Mouse (Mus musculus): ENCODE measurements around the gene Ifitm10. TPM values are rescaled to one million over a fixed set of nuclear protein-coding genes. Genes with fewer than 3 reads are reported as not detected.
"Not testable (repeated sequence)": the region's sequence is repeated elsewhere in the genome, so short reads cannot be mapped to it uniquely, and the experiment has no call there.

Gene Ifitm10
- polyA plus RNA-seq, 1 experiment from 2014 or later, result 9.5 TPM

DNA sequence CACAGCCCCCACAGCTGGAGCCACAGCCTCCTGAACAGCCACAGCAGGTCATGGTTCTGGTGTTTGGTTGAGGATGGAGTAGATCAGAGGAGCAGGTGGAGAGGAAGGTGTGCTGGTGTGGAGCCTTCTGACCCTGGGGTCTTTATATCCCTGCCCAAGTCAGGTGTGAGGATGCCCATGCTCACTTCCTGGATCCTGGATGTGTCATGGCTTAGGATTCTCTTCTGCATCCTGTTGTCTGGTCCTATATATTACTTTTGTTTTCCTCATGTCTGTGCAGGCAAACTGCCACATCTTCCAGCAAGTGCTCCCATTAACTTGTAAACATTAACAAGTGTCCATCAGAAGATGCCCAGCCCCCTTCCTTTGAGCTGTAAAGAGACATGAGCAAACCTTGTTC is 76.5 kb downstream of the Ifitm10 start, which contains the start of gene Krtap5-1:
Krtap5-1 (minus strand) TSS at position 101 of the 400 bp plus-strand sequence.
- H3K4me1 ChIP-seq; H3K9ac ChIP-seq; H3K9me3 ChIP-seq; H3K27ac ChIP-seq; H3K4me3 ChIP-seq; H3K27me3 ChIP-seq (replicated peaks); ATAC-seq (replicated peaks); H3K36me3 ChIP-seq (replicated peaks); H3K4me2 ChIP-seq: not testable (repeated sequence)

- H3K9ac ChIP-seq; H3K4me1 ChIP-seq; ATAC-seq (replicated peaks); H3K27ac ChIP-seq; H3K4me2 ChIP-seq; H3K36me3 ChIP-seq (replicated peaks); H3K9me3 ChIP-seq; H3K27me3 ChIP-seq (replicated peaks); H3K4me3 ChIP-seq: not testable (repeated sequence)
- 30% methylated on average over 4 of the region's 4 CpGs for WGBS
Measured at GRCm38 (mm10) chr7:142296108-142296507, 77.4 kb downstream of the Ifitm10 start.

GRCm38 (mm10) chr7:142295418-142295817 is 78.1 kb downstream of the Ifitm10 start:
- Histone ChIP-seq H3K4me2 (no peak overlapping the region), H3K4me3 (no peak overlapping the region), H3K4me1 (no peaks in the 10 kb centered on the region), H3K36me3 (replicated peaks) (no peaks in the 10 kb centered on the region), H3K27ac (no peak overlapping the region), H3K9me3 (no peaks in the 10 kb centered on the region), H3K27me3 (replicated peaks) (no peaks in the 10 kb centered on the region), H3K9ac (no peak overlapping the region)
- no peak for ATAC-seq (replicated peaks)

DNA sequence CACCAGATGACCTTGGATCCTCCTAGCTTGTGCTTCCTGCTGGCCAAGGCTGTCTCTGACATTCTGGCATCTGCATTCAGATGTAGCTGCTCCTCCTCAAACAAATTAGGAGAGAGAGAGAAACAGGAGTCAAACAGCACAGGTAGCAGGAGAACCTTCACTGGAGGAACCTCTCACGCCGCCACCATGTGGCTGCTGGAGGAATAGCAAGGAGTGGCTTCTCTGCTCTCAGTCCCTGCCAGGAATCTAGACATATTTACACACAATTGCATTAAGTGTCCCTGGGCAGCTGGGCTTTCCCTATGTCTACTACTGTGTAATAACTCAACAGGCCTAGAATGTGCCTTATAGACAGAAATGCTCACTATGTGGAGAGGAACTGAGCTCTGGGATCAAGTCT is 79.7 kb downstream of the Ifitm10 start:
- not testable (repeated sequence) for H3K36me3 ChIP-seq (replicated peaks); H3K4me3 ChIP-seq; H3K27me3 ChIP-seq (replicated peaks); H3K9ac ChIP-seq; H3K9me3 ChIP-seq; H3K4me2 ChIP-seq; H3K27ac ChIP-seq; ATAC-seq (replicated peaks); H3K4me1 ChIP-seq
- 0% methylated on average over 2 of the region's 2 CpGs for WGBS

DNA sequence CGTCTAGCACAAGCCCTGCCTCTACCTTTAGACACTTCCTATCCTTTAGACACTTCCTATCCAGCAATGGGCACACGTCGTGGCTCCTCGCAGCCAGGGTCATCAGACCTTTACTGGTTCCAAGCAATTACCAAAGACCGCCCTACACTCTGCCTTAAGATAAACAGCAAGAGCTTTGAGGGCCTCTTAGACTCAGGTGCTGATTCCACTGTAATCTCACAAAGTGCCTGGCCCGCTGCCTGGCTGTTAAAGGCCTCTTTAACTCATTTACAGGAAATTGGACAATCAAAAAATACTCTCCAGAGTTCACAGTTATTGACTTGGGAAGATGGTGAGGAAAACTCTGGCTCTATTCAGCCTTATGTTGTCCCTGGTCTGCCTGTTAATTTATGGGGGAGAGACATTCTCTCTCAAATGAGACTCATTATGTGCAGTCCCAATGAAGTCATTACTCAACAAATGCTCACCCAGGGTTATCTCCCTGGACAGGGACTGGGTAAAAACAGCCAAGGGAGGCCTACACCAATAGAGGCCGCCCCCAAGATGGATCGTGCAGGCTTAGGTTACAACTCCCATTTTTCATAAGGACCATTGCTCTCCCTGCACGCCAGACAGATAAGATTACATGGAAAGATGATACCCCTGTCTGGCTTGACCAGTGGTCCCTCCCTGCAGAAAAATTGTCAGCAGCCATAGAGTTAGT is 87.5 kb downstream of the Ifitm10 start:
- H3K27ac ChIP-seq; H3K36me3 ChIP-seq (replicated peaks); ATAC-seq (replicated peaks); H3K4me3 ChIP-seq; H3K9me3 ChIP-seq; H3K9ac ChIP-seq: not testable (repeated sequence)
- WGBS, result 84% methylated on average over 9 of the region's 9 CpGs
- peaks cover 18% of the 10 kb centered on the region for H3K4me1 ChIP-seq
- peaks cover 16% of the 10 kb centered on the region for H3K27me3 ChIP-seq (replicated peaks)
- H3K4me2 ChIP-seq, result 0 out of 2 replicates have a peak overlapping the region, but pooled peaks have one; percentile 70

DNA sequence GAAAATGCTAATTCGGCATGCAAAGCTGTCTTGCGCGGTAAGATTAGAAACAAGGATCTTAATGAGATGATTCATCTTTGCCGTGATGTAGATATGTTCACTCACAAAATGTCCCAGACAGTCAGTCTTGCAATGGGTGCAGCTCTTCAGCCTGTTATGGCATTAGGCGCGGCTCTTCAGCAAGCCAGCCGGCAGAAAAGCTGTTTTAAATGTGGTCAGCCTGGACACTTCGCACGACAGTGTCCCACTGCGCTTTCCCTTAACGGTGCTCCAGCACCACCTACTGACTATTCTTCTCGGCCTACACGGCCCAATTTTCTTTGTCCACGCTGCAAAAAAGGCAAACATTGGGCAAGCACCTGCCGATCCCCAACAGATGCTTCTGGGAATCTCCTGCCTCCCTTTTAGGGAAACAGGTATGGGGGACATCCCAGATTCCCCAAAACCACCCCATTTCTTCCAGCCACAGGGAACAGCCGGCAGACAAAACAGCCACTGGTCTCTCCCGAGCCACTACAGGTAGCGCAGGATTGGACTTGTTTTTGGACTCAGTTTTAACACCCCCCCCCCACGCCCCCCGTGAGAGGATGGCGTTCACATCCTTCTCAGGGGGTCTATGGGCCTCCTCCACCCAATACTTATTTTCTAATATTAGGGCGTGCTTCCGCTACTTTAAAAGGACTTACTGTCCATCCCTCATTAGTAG is 88.3 kb downstream of the Ifitm10 start:
- WGBS, result 22% methylated on average over 23 of the region's 23 CpGs
- ATAC-seq (replicated peaks), result peak; percentile 88
- peak overlapping the region; percentile 44 for H3K4me3 ChIP-seq
- H3K27me3 ChIP-seq (replicated peaks), result peaks cover 16% of the 10 kb centered on the region
- H3K9ac ChIP-seq, result peak overlapping the region; percentile 31
- peaks cover 18% of the 10 kb centered on the region for H3K4me1 ChIP-seq
- no peaks in the 10 kb centered on the region for H3K9me3 ChIP-seq
- peak overlapping the region; percentile 70 for H3K4me2 ChIP-seq
- no peaks in the 10 kb centered on the region for H3K36me3 ChIP-seq (replicated peaks)
- peak overlapping the region; percentile 76 for H3K27ac ChIP-seq

GRCm38 (mm10) chr7:142284615-142285080 is 88.9 kb downstream of the Ifitm10 start:
- peak; percentile 87 for ATAC-seq (replicated peaks)
- Histone ChIP-seq H3K4me2 (peak overlapping the region; percentile 70), H3K9ac (peak overlapping the region; percentile 38), H3K9me3 (no peaks in the 10 kb centered on the region), H3K4me1 (peaks cover 18% of the 10 kb centered on the region), H3K27ac (peak overlapping the region; percentile 76), H3K4me3 (peak overlapping the region; percentile 44), H3K27me3 (replicated peaks) (peaks cover 16% of the 10 kb centered on the region), H3K36me3 (replicated peaks) (no peaks in the 10 kb centered on the region)
- WGBS, result under 1% methylated on average over 19 of the region's 19 CpGs

GRCm38 (mm10) chr7:142284023-142284591 is 89.4 kb downstream of the Ifitm10 start:
- under 1% methylated on average over 38 of the region's 38 CpGs for WGBS
- H3K4me2 ChIP-seq, result peak overlapping the region; percentile 70
- H3K9me3 ChIP-seq, result no peaks in the 10 kb centered on the region
- H3K4me1 ChIP-seq, result peaks cover 18% of the 10 kb centered on the region
- peak overlapping the region; percentile 76 for H3K27ac ChIP-seq
- peaks cover 16% of the 10 kb centered on the region for H3K27me3 ChIP-seq (replicated peaks)
- ATAC-seq (replicated peaks), result peak; percentile 65
- H3K9ac ChIP-seq, result peak overlapping the region; percentile 38
- no peaks in the 10 kb centered on the region for H3K36me3 ChIP-seq (replicated peaks)
- peak overlapping the region; percentile 44 for H3K4me3 ChIP-seq

- H3K27ac ChIP-seq; H3K4me3 ChIP-seq; H3K36me3 ChIP-seq (replicated peaks); H3K9me3 ChIP-seq; ATAC-seq (replicated peaks); H3K9ac ChIP-seq: not testable (repeated sequence)
- peaks cover 16% of the 10 kb centered on the region for H3K27me3 ChIP-seq (replicated peaks)
- H3K4me1 ChIP-seq, result peaks cover 18% of the 10 kb centered on the region
- peak overlapping the region; percentile 70; the same call in 1 of the 2 replicates for H3K4me2 ChIP-seq
- 17% methylated on average over 2 of the region's 2 CpGs for WGBS
Measured at GRCm38 (mm10) chr7:142282847-142283246, 90.7 kb downstream of the Ifitm10 start.

DNA sequence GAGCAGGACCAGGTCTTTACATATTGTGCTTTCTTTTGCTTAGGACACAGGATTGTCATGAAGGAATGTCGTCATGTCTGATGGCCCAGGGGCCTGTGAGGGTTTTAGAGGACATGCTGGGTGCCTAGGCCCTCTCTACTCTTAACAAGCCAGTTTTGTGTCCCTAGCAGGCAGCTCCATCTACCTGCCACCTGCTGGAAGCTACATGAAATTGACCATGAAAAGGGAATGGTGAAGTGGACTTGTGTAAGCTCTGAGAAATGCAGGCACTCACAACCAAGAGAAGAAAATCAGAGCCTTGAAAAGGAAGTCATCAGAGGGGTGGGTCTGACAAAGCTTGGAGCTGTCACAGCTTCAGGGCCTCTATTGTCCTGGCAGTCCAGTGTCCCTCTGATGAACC is 94.3 kb downstream of the Ifitm10 start:
- not testable (repeated sequence) for H3K9ac ChIP-seq; H3K36me3 ChIP-seq (replicated peaks); H3K9me3 ChIP-seq; H3K4me2 ChIP-seq; ATAC-seq (replicated peaks); H3K4me3 ChIP-seq; H3K27ac ChIP-seq
- peaks cover 12% of the 10 kb centered on the region for H3K4me1 ChIP-seq
- H3K27me3 ChIP-seq (replicated peaks), result peaks cover 16% of the 10 kb centered on the region
- 65% methylated on average over 1 of the region's 1 CpGs for WGBS

DNA sequence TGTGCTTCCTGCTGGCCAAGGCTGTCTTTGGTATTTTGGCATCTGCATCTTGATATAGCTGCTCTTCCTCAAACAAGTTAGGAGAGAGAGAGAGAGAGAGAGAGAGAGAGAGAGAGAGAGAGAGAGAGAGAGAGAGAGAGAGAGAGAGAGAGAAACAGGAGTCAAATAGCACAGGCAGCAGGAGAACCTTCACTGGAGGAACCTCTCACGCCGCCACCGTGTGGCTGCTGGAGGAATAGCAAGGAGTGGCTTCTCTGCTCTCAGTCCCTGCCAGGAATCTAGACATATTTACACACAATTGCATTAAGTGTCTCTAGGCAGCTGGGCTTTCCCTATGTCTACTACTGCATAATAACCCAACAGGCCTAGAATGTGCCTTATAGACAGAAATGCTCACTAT is 95.4 kb downstream of the Ifitm10 start:
- H3K9me3 ChIP-seq; H3K4me1 ChIP-seq; H3K27ac ChIP-seq; H3K9ac ChIP-seq; H3K36me3 ChIP-seq (replicated peaks); H3K4me2 ChIP-seq; ATAC-seq (replicated peaks); H3K4me3 ChIP-seq: not testable (repeated sequence)
- 0% methylated on average over 3 of the region's 3 CpGs for WGBS
- peaks cover 15% of the 10 kb centered on the region for H3K27me3 ChIP-seq (replicated peaks)
